Mouse (Mus musculus) monocyte, adult 2 months (primary cell): ENCODE results near the gene Exd2.
"Not testable (repeated sequence)": the region's sequence is repeated elsewhere in the genome, so short reads cannot be mapped to it uniquely, and the experiment has no call there.

Experiments used
- DNase-seq, 2 experiments: peaks; one replicate each; pipeline ENCODE4 v3.0.0; 2022; ENCODE audit warnings: low spot score in 2 of 2, low read depth in 1 of 2

Gene Exd2

DNA sequence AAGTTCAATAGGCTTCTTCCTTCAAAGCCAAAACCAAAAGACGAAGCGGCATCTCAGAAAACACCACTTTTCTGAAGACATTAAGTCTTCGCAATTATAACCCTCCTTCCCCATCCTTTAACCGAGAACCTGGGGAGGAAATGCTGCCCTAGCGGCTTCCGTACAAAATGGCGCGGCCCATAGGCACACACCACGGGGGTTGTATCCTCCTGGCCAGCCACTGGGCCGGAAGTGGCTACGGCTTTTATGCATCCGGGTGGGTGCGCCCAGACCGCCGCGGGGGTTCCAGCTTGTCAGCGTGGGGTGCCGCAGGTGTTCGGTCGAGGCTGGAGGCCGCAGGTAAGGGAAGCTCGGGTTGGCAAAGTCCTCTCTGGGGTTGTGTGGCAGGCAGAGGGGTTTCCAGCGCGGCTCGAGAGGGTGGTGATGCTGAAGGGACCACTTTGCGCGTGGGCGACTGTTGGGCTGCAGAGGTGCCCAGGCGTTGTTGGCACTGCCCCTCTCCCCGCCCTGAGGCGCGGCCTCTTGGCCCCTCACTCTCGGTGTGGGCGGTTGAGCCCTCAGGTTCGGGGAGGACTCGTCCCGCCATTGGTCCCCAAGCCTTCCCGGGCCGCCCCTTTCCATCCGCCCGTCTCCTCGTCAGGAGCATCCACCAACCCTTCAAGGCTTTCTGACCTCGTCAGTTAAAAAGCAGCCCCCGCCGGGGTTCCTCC is at the start of gene Exd2:
Gene Exd2 (plus strand): TSS at position 154 of the 710 bp plus-strand sequence.
- DNase-seq = peak; percentile 62 to 71

DNA sequence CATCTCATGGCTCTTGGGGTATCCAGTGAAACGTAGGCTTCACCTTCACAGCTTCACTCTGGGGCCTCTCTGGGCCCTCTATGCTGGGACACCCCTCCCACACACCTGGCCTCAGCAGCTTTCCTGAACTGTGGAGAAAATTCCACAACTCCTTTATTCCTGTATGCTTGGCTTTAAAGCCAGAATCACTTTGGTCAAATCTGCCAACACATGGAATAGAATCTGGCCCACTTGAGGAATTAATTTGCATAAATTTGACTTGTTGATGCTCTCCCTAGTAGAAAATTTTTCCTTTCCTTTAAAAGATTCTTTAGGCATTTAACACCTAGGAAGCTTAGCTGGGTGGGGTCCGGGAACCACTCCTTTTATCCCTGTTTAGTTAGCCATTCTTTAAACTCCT is 47.8 kb upstream of the Exd2 start:
- no peak for DNase-seq

DNA sequence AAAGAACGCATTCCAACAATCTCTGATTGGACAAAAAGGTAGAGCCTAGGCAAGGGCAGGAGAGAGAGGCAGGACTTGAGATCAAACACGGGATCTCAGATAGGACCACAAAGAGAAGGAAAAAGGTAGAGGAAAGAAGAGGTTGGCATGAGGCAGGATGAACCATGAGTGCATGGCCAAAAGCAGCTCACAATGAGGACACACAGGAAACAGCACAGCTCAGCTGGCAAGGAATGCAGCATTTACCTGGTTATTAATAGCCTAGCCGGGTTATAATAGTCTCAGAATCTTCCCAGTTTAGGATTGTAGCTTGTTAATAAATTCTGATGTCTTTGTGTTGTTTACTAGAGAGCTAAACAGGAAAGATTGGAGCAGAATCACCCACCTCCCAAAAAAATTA is 35.2 kb upstream of the Exd2 start:
- DNase-seq = no peak

DNA sequence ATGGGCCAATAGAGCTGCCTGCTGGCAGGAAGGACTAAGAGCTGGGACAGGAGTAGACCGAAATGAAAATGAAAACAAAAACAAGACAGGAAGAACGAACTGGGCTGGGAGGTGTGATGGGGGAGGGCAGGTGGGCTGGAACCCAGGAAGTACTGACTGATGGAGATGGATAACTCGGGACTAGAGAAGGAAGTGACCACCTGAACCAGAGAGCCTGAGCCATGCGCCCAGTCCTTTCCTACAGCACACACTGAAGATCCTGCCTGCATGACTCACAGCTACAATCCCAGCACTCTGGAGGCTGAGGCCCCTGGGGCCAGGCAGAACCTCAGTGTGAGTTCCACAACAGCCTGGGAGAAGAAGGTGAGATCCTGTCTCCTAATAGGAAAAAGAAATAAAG is 29.6 kb upstream of the Exd2 start:
- no peak for DNase-seq

DNA sequence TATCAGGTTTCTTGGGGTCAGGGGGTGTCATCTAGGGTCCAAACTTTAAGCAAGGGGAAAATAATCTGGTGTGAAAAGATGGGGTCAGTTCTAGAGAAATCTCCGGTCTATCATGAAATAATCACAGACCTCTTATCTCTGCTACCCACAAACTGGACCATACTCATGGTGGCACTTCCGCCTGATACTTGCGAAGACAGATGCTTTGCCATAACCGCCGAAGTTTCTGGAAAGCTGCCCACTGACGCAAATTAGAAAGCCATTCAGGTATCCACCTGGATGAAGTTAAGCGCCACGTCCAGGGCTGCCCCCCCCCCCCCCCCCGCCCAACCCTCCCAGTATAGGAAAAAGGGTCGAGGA is 28.3 kb upstream of the Exd2 start:
- DNase-seq = no peak

DNA sequence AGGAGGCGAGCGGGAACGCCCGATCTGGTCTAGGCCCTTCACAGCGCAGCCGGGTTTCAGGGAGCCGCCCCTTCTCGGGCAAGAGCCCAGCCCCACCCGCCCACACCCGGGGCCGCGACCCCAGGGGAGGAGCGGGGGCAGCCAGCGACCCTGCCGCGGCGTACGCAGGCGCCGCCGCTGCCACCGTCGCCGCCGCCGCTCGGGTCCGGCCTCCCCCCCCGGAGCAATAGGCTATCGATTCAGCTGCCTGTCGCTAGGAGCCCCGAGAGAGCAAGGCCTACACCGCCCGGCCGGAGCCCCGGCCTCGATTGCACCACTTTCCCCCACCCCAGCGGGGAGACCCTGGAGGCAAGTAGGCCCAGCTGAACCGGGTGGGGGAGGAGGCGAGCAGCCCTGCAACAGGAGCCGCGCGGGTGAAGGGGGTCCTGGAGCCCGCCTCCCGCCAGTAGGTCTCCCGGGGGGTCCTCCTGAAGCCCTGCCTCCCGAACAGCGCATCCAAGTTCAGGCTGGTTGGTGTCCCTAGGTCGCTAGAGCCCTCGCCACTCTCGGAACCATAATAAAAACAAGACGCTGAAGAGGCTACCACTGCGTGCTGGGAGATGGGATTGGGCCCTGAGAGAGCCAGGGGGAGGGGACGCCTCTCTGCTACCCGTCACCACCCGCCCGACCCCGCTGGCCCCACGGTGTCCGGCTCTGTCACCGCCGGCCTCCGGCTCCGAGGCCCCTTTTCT is 27.8 kb upstream of the Exd2 start:
- DNase-seq = peak in 1 of 2 experiments; percentile 51

DNA sequence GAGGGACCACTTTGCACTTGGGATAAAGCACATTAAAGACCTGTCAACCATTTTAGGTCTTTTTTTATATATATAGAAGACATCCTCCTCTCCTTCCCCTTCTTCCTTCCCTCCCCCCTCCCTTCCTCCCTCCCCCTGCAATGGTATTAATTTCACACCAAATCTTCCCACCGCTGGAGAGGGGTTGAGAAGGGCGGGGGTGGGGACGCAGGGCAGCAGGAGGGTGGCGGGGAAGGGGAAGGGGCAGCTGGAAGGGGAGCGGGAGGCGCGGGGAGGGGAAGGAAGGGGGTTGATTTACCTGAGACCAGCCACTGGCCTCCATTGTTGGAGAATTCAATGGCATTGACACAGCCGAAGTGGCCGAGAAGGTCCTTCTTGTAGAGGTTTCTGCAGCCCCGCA is 27.0 kb upstream of the Exd2 start:
- no peak for DNase-seq

DNA sequence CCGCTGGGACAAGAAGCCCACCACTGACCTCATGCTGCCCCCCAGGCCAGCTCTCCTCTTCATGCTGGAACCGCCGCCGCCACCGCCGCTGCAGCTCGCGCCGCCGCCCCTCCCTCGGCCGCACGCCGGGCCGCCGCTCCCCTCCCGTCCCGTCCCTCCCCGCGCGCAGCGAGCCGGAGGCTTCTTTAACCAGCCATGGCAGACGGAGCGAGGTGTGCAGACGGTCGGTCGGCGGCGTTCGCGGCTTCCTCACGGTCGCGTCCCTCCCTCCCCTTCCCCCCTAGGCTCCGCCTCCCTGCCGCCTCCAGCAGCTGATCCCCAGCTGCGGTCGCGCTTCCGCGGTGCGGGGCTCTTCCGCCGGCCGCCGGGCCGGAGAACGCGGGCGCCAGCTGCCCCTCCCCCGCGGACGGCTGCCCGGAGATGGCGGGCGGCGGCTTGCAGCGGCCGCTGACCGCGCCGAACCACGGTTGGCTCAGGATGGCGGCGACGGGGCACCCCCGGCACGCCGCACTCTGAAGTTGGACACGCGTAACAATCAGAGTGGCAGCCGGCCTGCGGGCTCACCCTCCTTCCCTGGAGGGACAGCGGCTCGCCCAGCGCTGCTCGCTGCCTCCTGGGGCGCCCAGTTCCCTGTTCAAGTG is 26.4 kb upstream of the Exd2 start, which contains the start of gene Dcaf5:
Gene Dcaf5 (minus strand): TSS at position 266 of the 641 bp plus-strand sequence.
- DNase-seq = peak in 1 of 2 experiments; percentile 29

DNA sequence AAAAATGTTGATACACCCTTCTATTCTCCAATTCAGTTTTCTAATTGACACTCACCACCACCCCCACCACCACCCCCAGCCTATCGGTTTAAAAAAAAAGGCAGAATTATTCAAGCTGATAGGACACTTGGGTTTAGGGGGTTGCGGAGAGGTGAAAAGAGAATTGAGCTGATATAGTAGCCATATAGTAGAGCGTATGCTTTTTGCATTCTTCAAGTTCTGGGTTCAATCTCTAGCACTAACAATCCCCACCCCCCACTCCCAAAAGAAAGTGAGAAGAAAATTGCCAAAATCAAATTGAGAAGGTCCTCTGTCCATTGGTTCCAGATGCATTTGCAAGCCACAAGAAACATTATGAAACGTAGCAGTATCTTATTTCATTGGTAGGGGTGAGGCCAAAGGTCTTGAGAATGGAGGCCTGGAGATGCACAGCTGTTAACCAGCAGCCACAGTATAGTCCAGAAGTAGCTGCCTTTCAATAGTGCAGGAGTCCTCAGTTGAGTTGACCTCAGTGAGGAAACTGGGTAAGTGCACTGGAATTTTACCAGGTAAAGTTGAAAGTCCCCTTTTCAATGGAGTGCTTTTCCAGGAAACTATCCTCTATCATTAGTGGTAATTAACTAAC is 25.7 kb upstream of the Exd2 start:
- no peak for DNase-seq

DNA sequence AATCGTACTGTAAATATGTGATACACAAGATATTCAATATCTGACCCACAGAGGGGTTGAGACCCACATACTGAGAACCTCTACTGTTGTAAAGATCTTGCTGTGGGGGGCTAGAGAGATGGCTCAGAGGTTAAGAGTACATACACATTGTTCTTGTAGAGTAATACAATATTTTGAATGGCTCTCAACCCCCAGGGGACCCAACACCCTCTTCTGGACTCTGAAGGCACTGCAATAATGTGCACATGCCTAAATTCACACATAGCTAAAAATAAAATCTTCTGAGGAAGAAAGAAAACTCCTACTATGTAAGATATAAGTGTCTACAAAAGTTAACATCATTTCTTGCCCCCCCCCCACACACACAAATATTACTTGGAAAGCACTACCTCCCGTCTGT is 21.9 kb upstream of the Exd2 start:
- no peak for DNase-seq

DNA sequence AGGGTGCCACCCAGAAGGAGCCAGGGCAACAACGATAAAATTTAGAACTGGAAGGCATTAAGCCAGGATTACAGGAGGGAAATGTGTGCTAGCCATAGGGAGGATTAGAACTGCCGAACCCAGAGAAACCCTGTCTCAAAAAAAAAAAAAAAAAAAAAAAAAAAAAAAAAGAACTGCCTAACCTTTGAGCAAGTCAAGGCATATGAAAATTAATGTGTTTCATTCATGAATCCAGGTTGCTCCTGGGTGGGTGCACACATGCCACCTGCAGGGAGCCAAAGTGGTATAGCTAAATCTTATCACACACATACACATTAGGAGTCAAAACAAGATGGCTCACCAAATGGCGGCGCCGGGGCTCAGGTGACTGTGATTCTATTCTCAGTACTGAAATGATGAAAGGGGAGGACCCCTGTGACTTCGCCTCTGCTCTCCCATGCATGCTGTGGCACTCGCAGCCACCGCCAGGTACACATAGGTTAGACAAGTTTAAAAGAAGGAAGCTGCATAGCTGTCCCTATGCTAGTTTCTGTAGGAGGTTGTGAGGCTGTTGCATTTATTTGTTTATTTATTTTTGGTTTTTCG is 18.3 kb upstream of the Exd2 start:
- DNase-seq = no peak

DNA sequence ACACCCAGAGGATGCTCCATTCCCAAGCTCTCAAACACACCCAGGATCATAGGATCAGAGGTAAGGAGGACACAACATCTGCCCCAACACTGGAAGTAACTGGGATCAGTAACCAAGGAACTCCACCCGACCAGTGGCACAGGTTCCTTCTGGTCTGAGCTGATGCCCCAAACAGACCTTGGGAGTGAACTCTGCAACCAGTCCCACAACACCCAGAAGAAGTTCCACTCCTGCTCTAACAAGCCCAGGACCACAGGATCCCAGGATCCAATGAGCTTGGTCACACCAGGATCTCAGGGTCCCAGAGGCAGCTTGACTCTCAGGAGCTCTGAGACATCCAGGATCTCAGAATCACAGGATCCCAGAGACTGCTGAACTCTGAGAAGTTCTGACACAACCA is 9.4 kb upstream of the Exd2 start:
- no peak for DNase-seq

DNA sequence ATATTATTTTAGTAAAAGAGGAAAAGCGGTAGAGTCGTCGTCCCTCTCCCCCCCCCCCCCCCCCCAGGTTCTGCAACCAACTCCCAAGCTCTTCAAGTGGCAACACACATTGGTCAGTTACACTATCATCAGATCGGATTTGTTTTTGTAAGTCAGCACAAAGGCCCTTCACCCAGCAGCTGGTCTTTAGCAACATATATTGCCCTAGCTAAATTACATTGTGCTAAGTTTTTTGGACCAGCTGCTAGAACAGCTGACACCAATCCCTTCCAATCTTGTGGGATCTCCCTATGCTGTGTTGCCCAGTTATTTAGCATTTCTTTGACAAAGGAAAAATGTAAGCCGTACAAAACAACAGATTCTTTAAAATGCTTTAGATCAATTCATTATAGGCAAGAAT is 4.9 kb upstream of the Exd2 start:
- DNase-seq = no peak

DNA sequence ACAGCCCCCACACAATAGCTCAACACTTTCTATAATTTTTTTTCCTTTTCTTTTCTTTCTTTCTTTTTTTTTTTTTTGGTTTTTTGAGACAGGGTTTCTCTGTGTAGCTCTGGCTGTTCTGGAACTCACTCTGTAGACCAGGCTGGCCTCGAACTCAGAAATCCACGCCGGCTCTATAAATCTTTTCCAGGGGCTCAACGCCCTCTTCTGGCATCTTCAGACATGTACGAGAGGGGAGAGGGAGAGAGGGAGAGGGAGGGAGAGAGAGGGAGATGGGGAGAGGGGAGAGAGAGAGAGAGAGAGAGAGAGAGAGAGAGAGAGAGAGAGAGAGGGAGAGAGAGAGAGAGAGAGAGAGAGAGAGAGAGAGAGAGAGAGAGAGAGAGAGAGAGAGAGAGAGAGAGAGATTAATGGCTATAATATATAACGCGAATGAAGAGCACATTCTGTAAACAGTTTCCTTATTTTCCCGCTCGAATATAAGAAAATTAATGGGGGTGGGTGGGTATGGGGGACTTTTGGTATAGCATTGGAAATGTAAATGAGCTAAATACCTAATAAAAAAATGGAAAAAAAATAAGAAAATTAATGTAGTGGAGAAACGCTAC is 501 bp upstream of the Exd2 start:
- not testable (repeated sequence) for DNase-seq

DNA sequence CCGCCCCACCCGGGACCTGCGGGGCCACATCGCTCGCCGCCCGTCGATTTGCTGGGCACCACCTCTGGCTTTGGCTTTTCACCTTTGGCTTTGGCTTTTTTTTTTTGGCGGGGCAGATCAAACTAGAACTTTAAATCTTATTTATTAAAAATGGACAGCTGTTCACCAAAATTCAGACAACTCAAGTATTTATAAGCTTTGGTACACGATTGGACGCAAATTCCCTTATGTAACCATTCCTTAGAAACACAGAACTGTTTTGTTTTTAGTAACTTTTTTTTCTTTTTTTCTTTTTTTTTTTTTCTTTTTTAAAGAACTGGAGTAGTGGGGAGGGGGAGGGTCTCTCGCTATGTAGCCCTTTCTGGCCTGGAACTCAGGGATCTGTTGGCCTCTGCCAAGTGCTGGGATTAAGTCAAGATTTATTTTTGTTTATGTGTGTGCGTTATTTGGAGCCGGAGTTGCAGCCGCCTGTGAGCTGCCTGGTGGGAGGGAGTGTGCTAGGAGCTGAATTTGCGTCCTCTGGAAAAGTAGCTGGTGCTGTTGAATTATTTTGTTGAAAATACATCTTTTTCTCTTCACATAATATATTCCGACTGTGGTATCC is 873 bp downstream of the Exd2 start:
- no peak for DNase-seq

DNA sequence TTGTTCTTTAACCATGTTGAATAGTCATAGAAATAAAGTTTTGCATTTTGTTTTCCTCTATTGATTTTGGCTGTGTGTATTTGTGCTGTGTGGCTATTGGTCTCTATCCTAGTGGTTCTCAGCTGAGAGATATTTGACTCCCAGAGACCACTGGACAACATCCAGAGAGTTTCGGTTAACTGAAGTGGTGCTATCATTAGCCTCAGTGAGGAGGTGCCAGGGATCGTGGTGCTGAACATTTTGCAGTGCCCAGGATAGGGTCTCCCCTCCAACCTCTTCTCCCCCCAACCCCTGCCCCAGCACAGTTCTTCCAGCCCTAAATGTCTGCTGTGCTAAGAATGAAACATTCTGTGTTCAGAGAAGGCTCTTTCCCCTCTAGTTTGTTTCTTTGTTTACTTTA is 7.3 kb downstream of the Exd2 start:
- no peak for DNase-seq

DNA sequence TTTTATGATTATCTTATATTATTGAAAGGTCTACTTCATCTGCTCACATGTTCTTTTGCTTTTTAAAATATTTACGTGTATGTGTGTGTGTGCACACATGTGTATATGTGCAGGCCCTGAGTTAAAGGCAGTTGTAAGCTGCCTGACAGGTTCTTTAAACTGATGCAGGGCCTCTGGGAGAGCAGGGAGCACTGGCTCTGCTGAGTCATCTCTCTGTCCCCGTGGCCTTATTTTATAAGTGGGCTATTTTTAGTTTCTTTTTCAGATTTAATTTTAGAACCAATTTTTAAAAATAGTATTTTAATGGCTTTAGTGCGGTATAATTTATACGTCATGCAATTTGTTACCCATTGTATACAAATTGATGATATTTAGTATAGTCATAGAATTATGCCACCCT is 9.0 kb downstream of the Exd2 start:
- DNase-seq = no peak

DNA sequence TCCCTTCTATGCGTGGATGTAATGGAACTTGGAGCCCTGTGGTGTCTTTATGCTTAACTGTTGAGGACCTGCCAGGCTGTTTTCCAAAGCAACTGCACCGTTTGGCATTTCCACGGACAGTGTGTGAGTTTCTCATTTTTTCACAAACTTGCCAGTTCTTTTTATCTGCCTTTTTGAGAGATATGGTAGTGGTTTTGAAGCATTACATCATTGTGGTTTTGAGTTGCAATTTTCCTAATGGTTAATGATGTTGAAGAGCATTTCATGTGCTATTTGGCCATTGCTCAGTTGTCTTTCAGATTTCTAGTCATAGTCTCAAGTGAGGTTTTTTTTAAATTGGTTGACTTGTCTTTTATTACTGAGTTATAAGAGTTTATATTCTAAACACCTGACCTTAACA is 10.8 kb downstream of the Exd2 start:
- no peak for DNase-seq

DNA sequence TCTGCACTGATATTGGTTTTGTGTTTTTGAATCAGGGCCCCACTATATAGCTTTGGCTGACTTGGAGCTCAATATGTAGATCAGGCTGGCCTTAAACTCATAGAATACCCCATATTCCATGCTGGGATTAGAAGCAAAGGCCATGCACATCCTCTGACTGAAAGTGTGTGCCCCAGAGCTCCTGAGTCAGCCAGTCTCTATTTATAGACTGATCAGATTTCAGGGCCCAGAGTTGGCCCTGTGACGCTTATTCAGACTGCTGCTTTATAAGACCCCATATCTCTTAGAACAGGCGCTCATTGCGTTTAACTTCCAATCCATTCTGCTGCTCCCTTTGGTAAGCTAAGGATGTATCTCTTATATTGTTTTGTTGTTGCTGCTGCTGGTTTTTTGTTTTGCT is 17.1 kb downstream of the Exd2 start:
- DNase-seq = no peak

DNA sequence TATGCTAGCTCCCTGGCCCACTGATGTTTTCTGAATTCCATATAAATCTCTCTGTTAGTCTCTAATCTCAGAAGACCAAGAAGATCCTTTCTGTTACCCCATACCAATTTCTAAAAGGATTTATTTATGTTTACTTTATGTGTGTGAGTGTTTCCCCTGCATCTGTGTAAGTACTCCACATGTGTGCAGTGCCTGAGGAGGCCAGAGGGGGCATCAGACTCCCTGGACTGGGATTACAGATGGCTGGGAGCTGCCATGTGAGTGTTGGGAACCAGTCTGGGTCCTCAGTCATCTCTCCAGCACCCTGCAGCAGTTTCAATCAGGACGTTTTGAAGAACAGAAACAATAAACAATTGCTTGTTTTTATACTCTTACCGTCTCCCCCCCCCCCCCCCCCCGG is 20.5 kb downstream of the Exd2 start:
- no peak for DNase-seq

DNA sequence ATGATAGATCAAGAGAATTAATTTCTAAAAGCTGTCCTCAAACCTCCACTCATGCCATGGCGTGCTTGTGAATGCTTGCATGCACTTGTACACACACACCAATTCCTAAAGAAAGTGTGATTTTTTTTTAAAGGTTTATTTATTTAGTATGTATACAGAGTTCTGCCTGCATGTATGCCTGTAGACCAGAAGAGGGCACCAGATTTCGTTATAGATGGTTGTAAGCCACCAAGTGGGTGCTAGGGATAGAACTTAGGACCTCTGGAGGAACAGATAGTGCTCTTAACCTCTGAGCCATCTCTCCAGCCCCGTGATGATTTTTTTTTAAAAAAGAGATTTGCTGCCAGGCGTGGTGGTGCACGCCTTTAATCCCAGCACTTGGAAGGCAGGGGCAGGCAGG is 30.4 kb downstream of the Exd2 start:
- DNase-seq = no peak
